Mouse (Mus musculus): Measurements from ENCODE around the gene Zkscan17. TPM values are rescaled to one million over a fixed set of nuclear protein-coding genes. Genes with fewer than 3 reads are reported as not detected.

Zkscan17 gene
- total and polyA plus RNA-seq, 3 experiments, result 8.9 to 49.9 (median 36.8) TPM

GRCm38 (mm10) chr11:59525237-59525636 is 1.3 kb downstream of the Zkscan17 start:
- peak; percentile 96 for DNase-seq (ENCODE audit: extremely low read depth)
- H3K9me3 ChIP-seq (replicated peaks; ENCODE audit: low read length), result peaks cover 4% of the 10 kb centered on the region
- H3K4me1 ChIP-seq (ENCODE audit: control insufficient read depth in 1 of 2, insufficient read depth in 2 of 2), result peaks cover 0 to 24% of the 10 kb centered on the region in 2 experiments; a peak in 2 of 4 replicates
- dilution Hi-C loops (cut with MboI; ENCODE audit: extremely low pct_ligation_motif_present, extremely low pct_unique_long_range_greater_than_20kb, low sequenced_read_pairs) (no loop called here), in situ Hi-C loops (cut with MboI; ENCODE audit: low pct_ligation_motif_present, low pct_unique_long_range_greater_than_20kb, low sequenced_read_pairs) (loop anchor here (5.0 to 10.0 kb wide), 2 partner anchors 42 to 230 kb away; no protein-coding TSS in a partner anchor)
- H3K9ac ChIP-seq (ENCODE audit: insufficient read depth, low read depth), result no peak overlapping the region
- H3K27ac ChIP-seq (ENCODE audit: insufficient read depth, low read depth), result no peak overlapping the region
- H3K4me2 ChIP-seq (ENCODE audit: insufficient read depth, low read depth, poor library complexity, severe bottlenecking), result no peak overlapping the region
- no peaks in the 10 kb centered on the region for H3K36me3 ChIP-seq (replicated peaks in 1 of 2; ENCODE audit: control insufficient read depth in 1 of 2, insufficient read depth in 1 of 2, low read length in 1 of 2)
- TF ChIP-seq HCFC1 (IDR thresholded peaks at IDR 0.05; ENCODE audit: low read depth, low read length) (no peak; the same call in 1 of the 2 replicates), ZKSCAN1 (IDR thresholded peaks at IDR 0.05; ENCODE audit: borderline replicate concordance, low read depth, low read length) (no peak), TBP (conservative IDR thresholded peaks at IDR 0.05; ENCODE audit: low read depth, low read length) (no peak), CHD1 (IDR thresholded peaks at IDR 0.05; ENCODE audit: low read depth, low read length) (no peak), BHLHE40 (IDR thresholded peaks at IDR 0.05; ENCODE audit: low read depth, low read length) (no peak), JUND (conservative IDR thresholded peaks at IDR 0.05; ENCODE audit: low read depth, low read length) (peak; percentile 56; the same call in 1 of the 2 replicates), NELFE (IDR thresholded peaks at IDR 0.05; ENCODE audit: low read depth, low read length) (peak; percentile 65; the same call in 1 of the 2 replicates), USF1 (IDR thresholded peaks at IDR 0.05; ENCODE audit: low read depth, low read length) (no peak), JUN (IDR thresholded peaks at IDR 0.05; ENCODE audit: insufficient read depth, low read depth, low read length) (no peak), PAX5 (IDR thresholded peaks at IDR 0.05; ENCODE audit: low read length) (no peak), TCF12 (IDR thresholded peaks at IDR 0.05; ENCODE audit: low read depth, low read length) (no peak), MAFK (IDR thresholded peaks at IDR 0.05; ENCODE audit: insufficient replicate concordance, low read length) (no peak), E2F4 (IDR thresholded peaks at IDR 0.05; ENCODE audit: insufficient replicate concordance, low read depth, low read length) (no peak), MEF2A (IDR thresholded peaks at IDR 0.05; ENCODE audit: borderline replicate concordance, low read depth, low read length) (peak; percentile 35; the same call in 1 of the 2 replicates), RCOR1 (conservative IDR thresholded peaks at IDR 0.05; ENCODE audit: low read depth, low read length) (no peak), MAZ (IDR thresholded peaks at IDR 0.05; ENCODE audit: low read depth, low read length) (peak; percentile 21; the same call in 1 of the 2 replicates), CHD2 (IDR thresholded peaks at IDR 0.05; ENCODE audit: low read length) (no peak), ETS1 (conservative IDR thresholded peaks at IDR 0.05; ENCODE audit: low read depth, low read length) (no peak), USF2 (conservative IDR thresholded peaks at IDR 0.05; ENCODE audit: low read depth, low read length) (no peak), NRF1 (IDR thresholded peaks at IDR 0.05; ENCODE audit: low read depth, low read length) (no peak), ZC3H11A (IDR thresholded peaks at IDR 0.05; ENCODE audit: low read depth, low read length) (0 out of 2 replicates have a peak, but pooled peaks have one; percentile 7), IRF4 (IDR thresholded peaks at IDR 0.05; ENCODE audit: low read depth, low read length) (peak; percentile 43; the same call in 1 of the 2 replicates), MYC (IDR thresholded peaks at IDR 0.05; ENCODE audit: low read depth, low read length) (peak; percentile 71), SIN3A (IDR thresholded peaks at IDR 0.05; ENCODE audit: low read length) (no peak), KAT2A (IDR thresholded peaks at IDR 0.05; ENCODE audit: insufficient replicate concordance, low read length) (no peak), MXI1 (IDR thresholded peaks at IDR 0.05; ENCODE audit: low read depth, low read length) (no peak), POLR2A (IDR thresholded peaks at IDR 0.05; ENCODE audit: low read depth, low read length) (no peak), POLR2AphosphoS2 (IDR thresholded peaks at IDR 0.05; ENCODE audit: low read depth, low read length) (no peak), GABPA (IDR thresholded peaks at IDR 0.05; ENCODE audit: insufficient replicate concordance, low read depth, low read length) (no peak), CTCF (conservative IDR thresholded peaks at IDR 0.05 in 1 of 2, IDR thresholded peaks at IDR 0.05 in 1 of 2; ENCODE audit: low read depth in 2 of 2, low read length in 2 of 2) (peak; percentile 96 to 99), ZNF384 (IDR thresholded peaks at IDR 0.05; ENCODE audit: low read depth, low read length) (peak; percentile 100), RAD21 (IDR thresholded peaks at IDR 0.05; ENCODE audit: low read depth, low read length) (peak; percentile 91), EP300 (IDR thresholded peaks at IDR 0.05; ENCODE audit: low read length) (0 out of 2 replicates have a peak, but pooled peaks have one; percentile 21), UBTF (IDR thresholded peaks at IDR 0.05; ENCODE audit: low read depth, low read length) (peak; percentile 65; the same call in 1 of the 2 replicates), ZMIZ1 (IDR thresholded peaks at IDR 0.05; ENCODE audit: low read depth, low read length) (no peak), ELF1 (IDR thresholded peaks at IDR 0.05; ENCODE audit: low read depth, low read length) (peak; percentile 69), MAX (IDR thresholded peaks at IDR 0.05; ENCODE audit: low read length) (no peak), SMC3 (IDR thresholded peaks at IDR 0.05; ENCODE audit: low read depth, low read length) (peak; percentile 80)
- no peak overlapping the region for H3K4me3 ChIP-seq (replicated peaks in 1 of 3; ENCODE audit: low read depth in 2 of 3, low read length in 2 of 3, poor library complexity in 1 of 3)
- H3K79me2 ChIP-seq (replicated peaks; ENCODE audit: control insufficient read depth, extremely low read depth, insufficient read depth, poor library complexity, severe bottlenecking), result no peaks in the 10 kb centered on the region
- peaks cover 4% of the 10 kb centered on the region for H3K27me3 ChIP-seq (replicated peaks)
